Mouse (Mus musculus): ENCODE data around the gene Tesk2.

- no peak for TF ChIP-seq CTCF (IDR thresholded peaks at IDR 0.05; ENCODE audit: extremely low read depth, insufficient read depth, insufficient read length, insufficient replicate concordance)
- TF ChIP-seq POLR2A (IDR thresholded peaks at IDR 0.05; ENCODE audit: low read depth, low read length), result no peak
Observed at GRCm38 (mm10) chr4:116700964-116701363, 19.8 kb upstream of the Tesk2 start.

Data from spleen, adult 2 months (tissue).